Mouse (Mus musculus) brain, embryonic 14.5 days (tissue): ENCODE measurements around the gene Olfr974.

Experiments used
- CTCF ChIP-seq: fragments of 200-500 bp; IDR thresholded peaks from 2 replicates; pipeline ENCODE4 v1.5.1; 2012; ENCODE audit warnings: inconsistent platforms, mild to moderate bottlenecking, moderate library complexity, borderline replicate concordance; ENCODE audit not compliant: insufficient read depth, insufficient read length; ENCODE audit errors: extremely low read depth
- POLR2A ChIP-seq: fragments of 200-500 bp; IDR thresholded peaks from 2 replicates; pipeline ENCODE4 v1.6.1; 2012; ENCODE audit warnings: mild to moderate bottlenecking, inconsistent platforms, borderline replicate concordance; ENCODE audit not compliant: poor library complexity, insufficient read depth, insufficient read length, severe bottlenecking; ENCODE audit errors: extremely low read depth

- TF ChIP-seq POLR2A: no peak
- TF ChIP-seq CTCF: no peak
These were observed 14.6 kb downstream of the Olfr974 start, which contains the start of gene Olfr975 for GRCm38 (mm10) chr9:39951946-39952345.
